Mouse (Mus musculus) frontal cortex, postnatal 10 days (tissue): ENCODE measurements around the gene Cby3.

ENCODE experiments used
- DNase-seq, 2 experiments: peaks; one replicate each; pipeline ENCODE4 v3.0.0; 2022; ENCODE audit warnings: low spot score in 2 of 2, mixed read lengths in 1 of 2

Cby3 gene

DNA sequence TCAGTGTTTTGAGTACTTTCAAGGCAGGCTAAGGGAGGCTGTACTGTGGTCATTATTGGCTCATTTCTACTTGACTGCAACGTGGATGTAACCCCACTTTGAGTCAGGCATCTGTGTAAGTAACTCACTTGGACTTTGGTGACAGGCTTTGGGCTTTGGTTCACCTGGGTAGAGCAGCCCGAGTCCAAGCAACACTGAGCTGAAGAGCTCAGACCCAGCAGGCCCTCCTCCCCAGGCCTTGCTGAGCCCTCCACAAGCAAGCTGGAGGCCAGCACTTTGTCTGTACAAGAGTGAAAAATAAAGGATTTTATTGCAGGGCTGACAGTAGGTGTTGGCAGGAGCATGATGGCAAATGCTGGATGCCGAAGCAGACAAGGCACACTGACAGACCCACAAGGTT lies 34.7 kb downstream of the Cby3 start:
- no peak for DNase-seq

DNA sequence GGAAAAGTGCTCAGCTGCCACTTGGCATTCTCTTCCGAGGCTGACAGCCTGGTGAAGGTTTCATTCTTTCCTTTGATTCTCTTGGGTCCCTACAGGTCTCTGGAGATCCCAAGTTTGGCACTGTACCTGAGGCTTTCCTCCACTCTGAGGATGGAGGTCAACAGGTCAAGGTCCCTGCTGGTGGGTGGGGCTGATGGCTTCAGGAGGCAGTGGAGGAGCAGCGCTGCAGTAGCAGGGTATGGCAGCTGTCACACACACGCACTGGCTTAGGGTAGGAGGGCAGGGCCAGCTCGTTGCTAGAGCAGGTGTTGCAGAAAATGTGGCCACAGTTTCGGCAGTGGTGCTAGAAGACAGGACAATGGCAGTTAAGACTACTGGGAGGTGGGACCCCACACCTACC lies 35.4 kb downstream of the Cby3 start:
- DNase-seq, result no peak

- DNase-seq, result no peak
These were observed 37.2 kb downstream of the Cby3 start for GRCm38 (mm10) chr11:50391272-50391960.

DNA sequence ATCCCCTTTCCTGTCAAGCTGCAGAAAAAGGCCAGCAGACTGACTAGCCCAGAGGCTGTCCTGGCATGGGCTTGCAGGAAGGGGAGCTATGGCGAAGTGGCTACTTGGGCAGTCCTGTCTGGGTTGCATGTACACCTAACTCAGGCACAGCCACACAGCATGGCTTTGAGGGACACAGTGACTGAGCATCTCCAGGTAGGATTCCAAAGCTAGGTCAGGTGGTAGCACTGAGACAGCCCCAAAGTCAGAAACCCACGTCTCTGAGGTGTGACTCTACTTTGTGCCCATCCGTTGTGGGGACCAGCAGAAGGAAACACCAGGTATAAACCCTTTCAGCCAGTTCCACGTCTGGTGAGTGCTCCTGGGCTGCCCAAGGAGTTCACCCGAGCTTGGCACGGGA lies 39.0 kb downstream of the Cby3 start:
- no peak for DNase-seq

GRCm38 (mm10) chr11:50394731-50395130 lies 40.5 kb downstream of the Cby3 start:
- no peak for DNase-seq

GRCm38 (mm10) chr11:50396766-50397307 lies 42.6 kb downstream of the Cby3 start:
- DNase-seq, result no peak

DNA sequence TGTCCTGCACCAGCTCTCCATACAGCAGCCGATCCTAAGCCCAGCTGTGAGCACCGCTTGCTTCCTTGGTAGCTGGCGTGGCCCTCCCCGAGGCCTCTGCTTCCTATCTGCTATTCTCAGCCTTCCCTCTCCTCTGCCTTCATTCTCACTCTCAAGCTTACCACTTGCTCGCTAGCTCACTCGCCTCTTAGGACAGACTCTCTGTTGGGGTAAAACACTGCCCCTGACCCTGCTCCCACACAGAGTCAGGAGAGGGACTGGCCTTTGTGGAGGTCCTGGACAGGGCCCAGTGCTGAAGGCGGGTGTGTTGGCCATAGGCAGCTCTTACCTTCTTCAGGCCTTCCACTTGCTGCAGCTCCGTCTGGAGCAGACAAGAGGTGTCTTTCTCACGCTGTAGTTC lies 43.1 kb downstream of the Cby3 start:
- DNase-seq, result no peak

GRCm38 (mm10) chr11:50398803-50399202 lies 44.5 kb downstream of the Cby3 start:
- DNase-seq, result no peak

DNA sequence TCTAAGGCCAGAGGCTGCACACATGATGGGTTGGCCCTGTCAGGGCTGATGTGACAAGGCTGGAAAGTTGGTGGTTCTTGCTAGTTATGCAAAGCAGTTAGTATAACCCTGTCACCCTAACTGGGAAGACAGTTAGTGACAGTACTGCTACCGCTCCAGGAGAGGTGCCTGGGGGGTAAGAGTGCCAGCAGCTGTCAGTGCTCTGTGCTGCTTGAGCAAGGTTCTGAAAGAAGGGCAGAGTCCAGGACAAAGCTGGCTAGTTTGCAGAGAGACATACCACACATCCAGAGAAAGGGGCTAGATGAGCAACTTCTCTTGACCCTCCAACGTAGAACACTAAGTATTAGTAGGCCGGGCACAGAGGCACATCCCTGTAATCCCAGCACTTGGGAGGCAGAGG lies 48.2 kb downstream of the Cby3 start:
- DNase-seq, result no peak

GRCm38 (mm10) chr11:50403367-50404014 lies 49.2 kb downstream of the Cby3 start:
- no peak for DNase-seq

GRCm38 (mm10) chr11:50407235-50407634 lies 53.0 kb downstream of the Cby3 start:
- no peak for DNase-seq
